Mouse (Mus musculus) bone marrow macrophage, adult 2 months (primary cell): ENCODE data around the gene Gna14.

Experiments used
- CTCF ChIP-seq: IDR thresholded peaks from 2 replicates; pipeline ENCODE4 v1.5.1; 2012; ENCODE audit warnings: low read depth, mild to moderate bottlenecking, low read length, moderate library complexity
- POLR2A ChIP-seq: IDR thresholded peaks from 2 replicates; pipeline ENCODE4 v1.6.1; 2012; ENCODE audit warnings: mild to moderate bottlenecking, low read depth, low read length, borderline replicate concordance

DNA sequence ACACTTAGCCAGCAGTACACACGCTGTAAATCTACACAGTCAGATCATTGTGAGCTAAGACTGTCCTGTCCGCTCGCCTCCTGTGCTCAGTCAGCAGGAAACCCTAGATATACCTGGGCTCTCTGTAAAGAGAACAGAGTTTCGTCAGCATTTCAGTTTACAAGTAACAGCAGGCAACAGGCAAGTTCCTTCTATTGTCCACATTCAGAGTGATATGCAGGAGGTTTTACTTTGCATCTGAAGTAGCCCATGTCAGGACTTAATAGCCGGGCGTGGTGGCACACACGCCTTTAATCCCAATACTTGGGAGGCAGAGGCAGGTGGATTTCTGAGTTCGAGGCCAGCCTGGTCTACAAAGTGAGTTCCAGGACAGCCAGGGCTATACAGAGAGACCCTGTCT is 166.5 kb downstream of the Gna14 start:
- TF ChIP-seq CTCF (no peak), POLR2A (no peak)
